Mouse (Mus musculus) adrenal gland, adult 8-10 months (tissue): ENCODE results near the gene 2700049A03Rik. TPM values are rescaled to one million over a fixed set of nuclear protein-coding genes. Genes with fewer than 3 reads are reported as not detected.

Experiments used
- DNase-seq: peaks from one replicate; pipeline ENCODE4 v3.0.0; 2022
- total RNA-seq, 4 experiments: library from RNA; stranded (reverse); gene quantifications; 2 replicates each; pipeline ENCODE4 v1.2.4; 2022

The 2700049A03Rik gene
- total RNA-seq, 4 experiments from 2014 or later = 11.9 to 18.6 (median 13.6) TPM

DNA sequence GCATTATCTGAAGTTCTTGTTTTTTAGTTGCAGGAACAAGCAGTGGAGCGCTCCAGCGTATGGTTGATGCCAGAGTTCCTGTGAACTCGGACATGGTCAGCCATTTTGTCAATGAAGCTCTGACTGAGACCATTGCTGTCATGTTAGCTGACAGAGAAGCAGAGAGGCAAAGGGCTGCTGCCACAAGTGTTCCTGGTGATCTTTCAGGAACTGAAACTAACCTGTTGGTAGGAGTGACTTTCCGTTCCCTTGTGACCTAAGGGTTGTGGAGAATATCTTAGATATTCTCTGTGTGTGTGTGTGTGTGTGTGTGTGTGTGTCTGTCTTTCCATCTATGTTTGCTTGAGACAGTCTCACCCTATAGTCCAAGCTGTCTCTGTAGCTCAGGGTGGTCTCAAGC lies 47.7 kb downstream of the 2700049A03Rik start:
- DNase-seq = no peak

DNA sequence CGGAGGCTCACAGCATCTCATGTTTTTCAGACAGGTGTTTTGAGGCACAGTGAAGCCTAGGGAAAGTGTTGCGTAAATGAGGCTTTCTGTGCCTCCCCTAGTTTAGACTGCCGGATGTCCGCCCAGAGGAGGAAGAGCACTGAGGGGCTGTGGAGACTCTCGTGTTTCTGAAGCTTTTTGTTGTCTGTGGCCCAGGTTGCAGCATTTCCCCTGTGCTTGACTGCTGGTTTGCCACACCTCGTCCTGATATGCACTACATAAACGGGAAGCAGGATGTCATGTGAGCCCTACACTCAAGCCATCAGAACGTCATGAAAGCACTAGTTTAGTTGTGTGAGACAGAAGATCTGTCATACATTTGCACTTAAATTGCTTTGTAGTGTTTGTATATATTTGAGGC lies 56.1 kb downstream of the 2700049A03Rik start:
- no peak for DNase-seq

DNA sequence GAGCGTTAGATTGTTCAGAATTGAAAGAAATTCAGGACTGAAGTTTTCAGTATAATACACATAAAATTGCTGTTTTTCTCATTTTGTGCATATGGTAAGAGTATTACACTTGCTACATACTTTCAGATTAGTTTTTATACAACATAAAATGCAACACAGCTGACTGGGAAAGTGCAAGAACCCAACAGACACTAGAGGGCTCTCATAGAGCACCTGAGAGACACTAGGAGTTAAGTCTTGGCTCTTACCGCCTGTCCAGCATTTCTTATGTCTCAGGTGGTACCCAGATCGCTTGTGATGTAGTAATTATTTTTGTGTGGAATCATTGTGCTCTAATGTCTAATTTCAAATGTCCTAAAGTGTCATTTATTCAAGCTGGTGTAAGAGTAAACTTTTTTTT lies 61.0 kb downstream of the 2700049A03Rik start:
- DNase-seq = no peak

DNA sequence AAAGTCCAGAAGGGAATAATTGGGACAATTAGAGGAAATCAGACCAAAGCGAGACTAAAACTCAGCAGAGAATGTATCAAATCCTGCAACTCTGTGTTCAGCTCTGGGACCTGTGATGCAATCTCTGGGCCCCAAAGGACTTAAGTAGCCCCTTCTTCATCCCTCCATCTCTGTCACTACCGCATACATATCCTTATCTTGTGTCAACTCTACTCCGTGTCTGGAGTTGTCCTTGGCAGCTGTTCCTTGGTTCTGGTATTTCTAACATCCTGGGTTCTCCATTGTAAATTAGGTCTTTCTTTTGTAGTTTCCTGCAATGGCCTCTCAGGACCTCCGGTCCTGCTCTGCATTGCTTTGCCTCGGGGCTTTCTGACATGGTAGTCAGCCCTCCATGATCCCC lies 65.1 kb downstream of the 2700049A03Rik start:
- no peak for DNase-seq

DNA sequence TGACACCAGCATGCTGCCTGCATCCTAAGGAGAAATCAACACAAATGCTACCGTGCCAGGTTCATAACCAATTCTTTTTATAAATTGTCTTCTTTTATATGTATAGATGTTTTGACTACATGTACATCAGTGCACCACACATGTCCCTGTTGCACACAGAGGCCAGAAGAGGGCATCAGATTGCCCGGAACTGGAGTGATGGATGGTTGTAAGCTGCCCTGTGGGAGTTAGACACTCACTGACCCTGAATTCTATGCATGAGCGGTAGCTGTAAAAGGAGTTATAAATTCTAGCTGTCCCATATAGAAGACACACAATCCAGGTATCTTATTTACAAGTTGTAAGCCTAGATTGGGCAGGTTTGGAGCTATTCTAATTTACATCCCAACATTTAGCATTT lies 67.7 kb downstream of the 2700049A03Rik start:
- no peak for DNase-seq

GRCm38 (mm10) chr12:71217191-71217590 lies 80.5 kb downstream of the 2700049A03Rik start:
- DNase-seq = no peak

DNA sequence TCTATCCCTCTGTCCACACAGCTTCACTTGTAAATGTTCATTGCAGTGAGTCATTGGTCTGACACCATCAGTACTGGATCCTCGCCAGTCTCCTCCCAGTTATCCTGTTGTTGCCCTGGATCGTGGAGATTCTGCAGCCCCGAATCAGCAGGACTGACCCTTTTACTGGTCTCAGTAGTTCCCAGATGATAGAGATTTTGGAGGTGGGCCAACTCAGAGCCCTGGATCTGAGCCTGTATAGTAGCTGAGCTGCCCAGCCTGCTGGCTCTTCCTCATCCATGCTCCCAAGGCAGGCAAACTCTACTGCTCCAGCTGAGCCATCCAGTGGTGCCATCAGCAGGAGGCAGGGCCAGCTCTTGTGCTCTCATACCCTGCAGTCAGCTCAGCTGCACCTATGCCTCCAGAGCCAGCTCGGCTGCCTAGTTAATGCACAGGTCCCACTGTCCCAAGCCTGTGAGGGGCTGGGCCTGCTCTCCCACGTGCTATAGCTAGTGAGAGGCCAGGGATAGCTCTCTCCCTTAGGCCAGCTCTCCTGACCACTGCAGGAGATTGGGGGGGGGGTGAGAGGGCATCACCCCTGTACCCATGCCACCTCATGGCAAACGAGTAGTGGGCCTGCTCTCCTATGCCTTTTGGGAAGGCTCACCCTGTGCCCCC lies 81.3 kb downstream of the 2700049A03Rik start:
- peak; percentile 54 for DNase-seq

DNA sequence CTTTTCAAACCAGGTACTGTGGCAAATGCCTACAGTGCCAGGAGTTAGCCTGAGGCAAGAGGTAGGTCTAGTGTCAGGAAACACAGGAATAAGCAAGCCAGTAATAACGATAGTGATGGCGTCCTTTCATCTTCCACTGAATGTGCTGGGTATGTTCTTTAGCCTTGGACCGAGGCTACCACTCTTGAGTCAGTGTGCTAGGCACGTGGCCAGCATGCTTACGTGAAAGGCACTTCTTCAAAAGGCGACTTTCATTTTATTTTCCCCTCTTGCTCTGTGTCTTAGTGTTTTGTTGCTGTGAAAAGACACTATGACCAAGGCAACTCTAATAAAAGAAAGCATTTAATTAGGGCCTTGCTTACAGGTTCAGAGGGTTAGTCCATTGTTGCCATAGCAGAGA lies 86.1 kb downstream of the 2700049A03Rik start:
- peak; percentile 61 for DNase-seq

- DNase-seq = no peak
These were observed 91.1 kb downstream of the 2700049A03Rik start for GRCm38 (mm10) chr12:71227769-71228168.

DNA sequence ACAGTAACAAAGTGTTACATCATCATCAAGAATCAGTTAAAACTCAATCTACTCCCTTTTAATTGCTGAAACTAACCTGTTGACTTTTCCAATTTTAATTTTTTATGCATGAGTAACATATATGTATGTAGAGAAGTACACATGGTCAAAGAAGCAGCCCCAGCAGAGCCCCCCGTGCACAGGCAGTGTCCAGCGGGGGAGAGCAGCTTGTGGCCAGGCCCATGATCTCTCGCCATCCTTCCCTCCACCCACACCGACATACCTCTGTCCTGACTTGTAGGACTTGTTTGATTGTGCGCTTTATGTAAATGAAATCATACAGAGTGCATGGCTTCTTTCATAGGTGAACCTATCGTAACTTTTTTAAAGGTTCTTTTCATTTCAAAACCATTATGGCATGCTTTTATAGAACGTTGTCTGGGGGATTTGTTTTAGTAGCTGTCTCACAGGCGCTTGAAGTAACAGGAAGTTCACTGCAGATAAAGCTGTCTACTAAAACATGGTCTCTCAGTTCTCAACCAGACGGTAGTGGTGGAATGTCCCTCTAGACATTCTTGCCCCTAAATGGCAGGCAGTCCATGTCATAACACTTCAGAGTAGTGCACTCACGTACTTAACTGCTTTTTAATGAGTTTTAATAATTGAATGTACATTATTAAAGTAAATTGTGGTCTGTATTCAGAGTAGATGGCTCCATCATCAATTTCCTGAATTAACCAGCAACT lies 92.4 kb downstream of the 2700049A03Rik start:
- DNase-seq = no peak

GRCm38 (mm10) chr12:71231561-71231960 lies 94.9 kb downstream of the 2700049A03Rik start:
- no peak for DNase-seq

DNA sequence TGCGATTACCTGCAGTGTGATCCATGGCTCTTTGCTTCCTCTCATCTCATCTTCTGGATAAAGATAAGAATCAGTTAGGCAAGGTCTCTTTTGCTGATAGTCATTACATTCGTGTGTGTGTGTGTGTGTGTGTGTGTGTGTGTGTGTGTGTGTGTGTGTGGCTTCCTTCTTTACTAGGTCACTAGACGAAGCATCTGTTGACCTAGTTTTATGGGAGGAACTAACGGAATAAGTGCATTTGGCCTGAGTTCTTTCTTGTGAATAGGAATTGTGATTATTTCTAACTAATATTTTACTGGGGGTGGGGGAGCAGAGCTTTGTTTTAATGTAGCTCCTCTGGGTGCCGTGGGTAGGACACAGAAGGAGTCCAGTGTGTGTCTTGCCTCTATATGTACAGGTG lies 96.8 kb downstream of the 2700049A03Rik start:
- no peak for DNase-seq

GRCm38 (mm10) chr12:71237074-71237473 lies 100.4 kb downstream of the 2700049A03Rik start:
- DNase-seq = no peak

DNA sequence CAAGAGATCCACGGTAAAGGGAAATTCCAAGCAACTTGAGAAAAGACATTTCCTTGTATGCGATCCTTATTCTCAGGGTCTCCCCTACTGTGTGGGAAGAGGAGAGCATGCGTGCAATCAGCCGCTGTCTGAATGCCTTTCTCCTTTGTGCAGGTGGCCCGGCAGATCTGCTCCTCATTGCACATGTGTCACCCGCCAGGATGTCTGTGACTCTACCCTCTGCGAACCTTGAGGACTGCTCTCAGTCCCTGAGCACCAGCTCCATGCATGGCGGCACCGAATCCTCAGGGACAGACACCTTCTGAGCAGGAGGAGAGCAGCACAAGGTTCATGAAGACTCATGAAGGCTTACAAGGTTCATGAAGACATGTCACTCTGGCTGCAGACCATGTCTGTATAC lies 106.1 kb downstream of the 2700049A03Rik start:
- no peak for DNase-seq

DNA sequence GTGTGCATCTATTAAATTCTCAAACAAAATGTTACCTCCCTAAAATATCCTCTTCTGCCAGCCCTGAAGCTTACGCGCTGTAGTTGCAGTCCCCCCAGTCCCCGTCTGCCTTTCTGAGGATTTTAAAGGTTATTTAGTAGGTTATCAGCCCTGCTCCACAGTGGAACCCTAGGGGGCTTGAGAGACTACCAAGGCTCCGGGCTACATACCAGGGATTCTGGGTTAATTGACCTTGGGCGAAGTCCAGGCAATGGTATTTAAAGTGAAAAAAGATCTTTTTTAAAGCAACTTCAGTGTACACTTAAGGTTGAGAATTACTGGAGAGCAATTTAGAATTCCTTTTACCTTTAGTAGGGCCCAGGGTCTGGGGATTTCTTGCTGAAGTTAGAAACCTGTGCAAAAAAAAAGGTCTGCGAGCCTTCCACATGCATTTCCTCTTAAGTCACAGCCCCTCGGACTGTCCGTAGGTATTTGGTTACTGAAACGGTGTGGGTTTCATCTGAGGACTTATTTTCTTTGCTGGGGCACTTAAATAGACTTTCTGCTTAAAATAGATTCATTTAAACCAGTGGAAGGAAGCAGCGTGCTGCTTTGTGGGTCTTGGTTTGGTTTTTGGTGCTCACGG lies 108.2 kb downstream of the 2700049A03Rik start:
- DNase-seq = no peak

DNA sequence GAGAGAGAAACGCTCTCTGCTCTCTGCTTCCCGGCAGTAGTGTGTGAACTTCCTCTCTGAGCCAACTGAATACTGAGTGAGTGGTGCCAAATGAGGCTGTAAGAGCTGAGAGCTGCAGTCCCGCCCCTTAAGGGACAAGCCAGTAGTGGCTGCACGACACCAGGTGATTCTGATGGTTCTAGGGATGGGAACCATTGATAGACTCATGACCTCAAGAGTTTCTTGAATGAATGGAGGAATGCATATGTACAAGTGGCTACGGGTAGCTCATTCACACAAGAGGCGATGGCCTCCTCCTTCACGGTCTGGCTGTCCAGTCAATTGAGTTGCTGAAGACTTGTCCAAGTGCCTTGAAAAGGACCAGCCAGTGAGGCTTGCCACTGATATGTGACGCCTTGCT lies 110.5 kb downstream of the 2700049A03Rik start:
- DNase-seq = no peak

GRCm38 (mm10) chr12:71249348-71249747 lies 112.7 kb downstream of the 2700049A03Rik start:
- no peak for DNase-seq

GRCm38 (mm10) chr12:71252509-71253167 lies 116.0 kb downstream of the 2700049A03Rik start:
- peak; percentile 53 for DNase-seq

DNA sequence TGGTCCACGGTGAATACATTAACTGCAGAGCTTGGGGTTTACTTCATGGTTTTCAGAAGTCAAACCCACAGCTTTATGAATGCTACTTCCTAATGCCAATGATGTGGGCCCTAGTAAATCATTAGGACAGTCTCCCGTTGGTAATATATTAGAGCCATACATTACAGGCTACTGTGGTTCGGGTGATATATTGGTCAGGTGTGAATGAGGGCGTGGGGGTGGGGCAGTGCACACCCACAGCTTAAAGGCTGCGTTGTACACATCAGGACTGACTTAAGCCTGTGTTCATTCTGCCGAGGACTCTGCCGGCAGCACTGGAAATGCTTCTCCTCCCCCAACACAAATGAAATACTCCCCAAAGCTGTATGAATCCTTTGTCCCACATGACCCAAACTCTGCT lies 118.1 kb downstream of the 2700049A03Rik start:
- no peak for DNase-seq

DNA sequence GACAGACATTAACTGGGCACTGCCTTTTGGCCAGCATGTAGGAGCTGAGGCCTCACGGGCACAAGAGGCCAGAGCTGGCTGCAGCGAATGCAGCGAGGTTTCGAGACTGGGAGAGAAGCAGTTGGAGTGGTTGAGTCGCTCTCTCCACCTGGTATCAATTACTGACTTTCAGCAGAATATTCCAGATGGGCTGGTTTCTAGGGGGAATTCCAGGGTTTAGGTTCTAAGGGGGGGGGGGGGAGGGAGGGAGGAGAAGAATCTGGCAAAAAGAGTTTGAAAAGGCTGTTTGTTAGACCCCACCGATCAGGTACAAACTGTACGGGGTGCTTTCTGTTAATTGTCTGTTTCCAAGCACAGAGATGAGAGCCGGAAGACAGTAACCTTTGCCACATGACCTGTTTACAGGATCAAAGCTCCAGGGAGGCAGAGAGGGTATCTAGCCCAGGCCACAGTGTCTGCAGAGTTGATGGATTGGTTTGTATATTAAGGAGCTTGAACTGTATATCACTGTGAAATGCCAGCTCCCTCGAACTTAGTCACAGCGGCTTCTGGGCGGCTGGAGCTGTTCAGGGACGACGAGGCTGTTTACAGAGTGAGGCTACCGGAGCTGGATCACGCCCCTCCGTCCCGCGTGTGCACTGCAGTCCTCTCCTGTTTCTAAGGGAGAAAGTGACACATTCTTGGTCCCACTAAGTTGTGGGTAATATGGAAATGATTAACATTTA lies 121.7 kb downstream of the 2700049A03Rik start:
- DNase-seq = no peak

DNA sequence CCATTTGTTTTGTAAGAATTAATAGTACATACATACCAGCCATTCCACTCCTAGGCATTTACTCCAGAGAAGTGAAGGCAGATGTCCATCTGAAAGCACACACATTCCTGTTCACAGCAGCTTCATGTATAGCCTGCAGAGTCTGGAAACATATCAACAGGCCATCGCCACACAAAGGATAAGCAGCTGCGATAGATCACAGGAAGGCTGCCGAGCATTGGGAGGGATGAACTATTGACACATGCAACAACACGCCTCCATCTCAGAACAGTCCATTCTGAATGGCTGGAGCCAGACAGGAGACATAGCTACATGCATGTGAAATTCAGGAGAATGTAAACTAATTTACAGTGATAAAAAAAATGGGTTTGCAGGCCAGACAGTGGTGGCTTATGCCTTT lies 127.6 kb downstream of the 2700049A03Rik start:
- no peak for DNase-seq

GRCm38 (mm10) chr12:71269367-71269766 lies 132.7 kb downstream of the 2700049A03Rik start:
- no peak for DNase-seq

DNA sequence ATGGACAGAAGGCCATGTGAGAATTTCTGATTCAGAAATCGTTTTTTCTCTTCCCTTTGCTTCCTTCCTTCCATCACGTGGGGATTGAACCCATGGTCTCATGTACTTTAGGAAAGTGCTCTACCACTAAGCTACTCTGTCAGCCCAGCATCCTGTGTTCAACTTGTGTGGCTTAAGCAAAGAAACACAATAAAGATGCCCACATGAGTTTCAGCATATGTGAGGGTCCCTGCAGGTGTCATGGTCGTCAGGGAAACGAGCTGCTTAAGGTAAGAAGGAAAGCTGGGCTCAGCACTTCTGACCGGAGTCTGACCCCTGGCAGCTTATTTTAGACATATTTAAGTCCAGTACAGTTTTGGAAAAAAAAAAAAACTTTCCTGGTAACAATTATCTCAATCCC lies 134.5 kb downstream of the 2700049A03Rik start:
- DNase-seq = no peak
